Mouse (Mus musculus) liver, adult 2 months (tissue): Measurements from ENCODE around the gene Unc13b.

Experiments used
- CTCF ChIP-seq: fragments of 200-500 bp; IDR thresholded peaks from 2 replicates; pipeline ENCODE4 v1.5.1; 2011; ENCODE audit warnings: low read depth, low read length, control low read depth
- POLR2A ChIP-seq: fragments of 200-500 bp; IDR thresholded peaks from 2 replicates; pipeline ENCODE4 v1.6.1; 2011; ENCODE audit warnings: low read length, control low read depth; ENCODE audit not compliant: insufficient read depth; ENCODE audit errors: extremely low read depth

DNA sequence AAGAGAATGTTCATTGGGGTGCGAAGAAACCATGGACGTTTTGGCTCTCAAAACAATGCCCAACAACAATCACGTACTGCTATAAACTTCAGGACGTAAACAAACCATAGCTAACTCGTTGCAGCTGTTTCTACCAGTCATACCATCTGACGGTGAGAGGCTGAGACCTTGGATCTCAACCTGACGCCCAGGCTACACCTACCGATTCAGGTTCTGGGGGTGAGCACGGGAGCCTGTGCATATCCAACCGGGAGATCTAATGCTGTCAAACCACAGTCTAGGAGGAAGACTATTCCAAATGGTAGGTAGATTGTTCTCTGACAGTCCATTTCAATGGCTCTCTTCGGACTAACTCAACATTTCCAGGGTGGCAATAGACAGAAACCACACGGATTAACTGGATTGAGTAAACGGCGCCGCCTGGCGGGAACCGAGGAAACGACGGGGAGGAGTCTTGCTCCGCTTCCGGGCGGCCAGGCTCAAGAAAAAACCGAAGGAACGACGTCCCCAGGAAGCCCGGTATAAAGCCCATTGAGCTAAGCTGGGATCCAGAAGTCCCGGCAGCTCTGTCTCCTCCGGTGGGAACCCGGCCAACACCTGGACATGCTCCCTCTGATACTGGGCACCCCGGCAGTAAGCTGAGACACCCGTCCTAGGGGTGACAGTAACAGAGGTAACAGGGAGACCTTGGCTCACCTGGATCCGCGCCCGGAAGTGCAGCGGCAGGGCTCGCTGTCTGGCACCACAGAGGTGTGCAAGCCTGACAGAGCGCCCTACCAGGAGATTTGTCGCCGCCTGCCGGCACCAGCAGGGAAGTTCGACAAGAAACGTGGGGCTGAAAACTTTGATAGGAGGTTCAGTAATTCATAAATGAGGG is 33.4 kb upstream of the Unc13b start, which contains the start of gene Pigo:
- TF ChIP-seq CTCF = peak; percentile 95
- no peak for TF ChIP-seq POLR2A
